10 mouse cellular contexts compared by ENCODE assay signal in the genomic region with DNA sequence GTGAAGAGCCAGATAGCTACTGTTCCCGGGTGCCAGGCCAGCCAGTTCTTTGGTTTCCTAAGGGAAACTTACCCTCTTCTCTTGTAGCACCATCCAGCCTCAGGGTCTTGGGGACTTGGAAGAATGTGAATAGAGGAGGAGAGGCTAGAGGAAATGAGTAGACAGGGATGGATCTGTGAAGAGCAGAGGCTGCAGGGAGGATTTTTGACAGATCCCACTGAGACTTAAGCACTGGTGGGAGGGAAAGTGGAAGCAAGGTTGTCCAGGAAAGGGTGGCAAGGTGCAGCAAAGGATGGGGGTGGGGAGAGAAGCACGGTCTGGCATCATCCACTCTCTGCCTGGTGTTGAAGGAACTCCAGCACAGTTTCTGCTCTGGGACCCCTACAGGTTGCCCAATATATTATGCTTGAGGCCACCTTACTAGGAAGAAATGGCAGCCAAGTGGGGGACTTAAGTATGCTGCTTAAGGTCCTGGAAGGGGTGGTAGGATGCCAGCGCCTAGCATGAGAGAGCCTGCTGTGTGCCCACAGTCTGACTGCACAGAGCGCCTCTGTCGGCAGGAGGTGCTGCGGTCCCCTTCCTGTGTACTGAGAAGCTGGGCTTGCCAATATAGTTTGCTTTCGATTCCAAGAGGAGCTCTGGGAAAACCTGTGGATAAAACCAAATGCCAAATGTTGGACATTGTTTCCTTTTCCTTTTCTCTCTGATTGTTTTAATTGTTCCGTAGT. TPM values are rescaled to one million over a fixed set of nuclear protein-coding genes. Genes with fewer than 3 reads are reported as not detected.
DNase-seq lines count a peak whose midpoint lies in the region; ATAC-seq lines count a peak whose summit lies in the region.
"Had no signal": no experiment of that assay in that cellular context is flagged by ENCODE, and none has a peak within 500 bp of the region (broad histone marks: within the 10 kb centered on the region; RNA-seq: fewer than 3 reads in every experiment).

No protein-coding gene starts in this region.

- no peak overlapping the region for H3K9ac ChIP-seq in neural tube, embryonic 12.5 days
- H3K9ac ChIP-seq: limb, embryonic 13.5 days had no signal

- peaks cover 5% of the 10 kb centered on the region for H3K4me1 ChIP-seq in neural tube, embryonic 12.5 days
- peaks cover 3% of the 10 kb centered on the region; the same call in 1 of the 2 replicates for H3K4me1 ChIP-seq in embryonic facial prominence, embryonic 10.5 days
- H3K4me1 ChIP-seq: limb, embryonic 13.5 days had no signal

- no peak overlapping the region for H3K4me2 ChIP-seq in neural tube, embryonic 12.5 days (replicated peaks)
- H3K4me2 ChIP-seq: limb, embryonic 13.5 days had no signal

- intact Hi-C loops in gastrocnemius, postnatal 14 days (cut with DNase I; ENCODE audit: low total_unique reads) = no loop called here

- no peak overlapping the region for H3K27ac ChIP-seq in neural tube, embryonic 12.5 days
- H3K27ac ChIP-seq in embryonic facial prominence, embryonic 10.5 days (replicated peaks) = no peak overlapping the region
- H3K27ac ChIP-seq: limb, embryonic 13.5 days had no signal

- H3K27me3 ChIP-seq in neural tube, embryonic 12.5 days (replicated peaks) = no peaks in the 10 kb centered on the region
- H3K27me3 ChIP-seq in embryonic facial prominence, embryonic 10.5 days (replicated peaks; ENCODE audit: low read depth, poor library complexity, severe bottlenecking) = no peaks in the 10 kb centered on the region
- H3K27me3 ChIP-seq: limb, embryonic 13.5 days had no signal

- H3K4me3 ChIP-seq in neural tube, embryonic 12.5 days = no peak overlapping the region
- no peak overlapping the region for H3K4me3 ChIP-seq in embryonic facial prominence, embryonic 10.5 days
- H3K4me3 ChIP-seq: limb, embryonic 13.5 days had no signal

- ATAC-seq in neural tube, embryonic 12.5 days (ENCODE audit: low FRiP score, low read depth) = peak; percentile 41; the same call in 1 of the 2 replicates
- ATAC-seq in monocyte, adult 5-6 weeks (replicated peaks; ENCODE audit: insufficient number of reproducible peaks, low FRiP score, low TSS enrichment, poor library complexity, severe bottlenecking) = no peak

- H3K36me3 ChIP-seq in neural tube, embryonic 12.5 days = peaks cover 42% of the 10 kb centered on the region
- H3K36me3 ChIP-seq in embryonic facial prominence, embryonic 10.5 days (replicated peaks) = peaks cover 86% of the 10 kb centered on the region

- no peaks in the 10 kb centered on the region for H3K9me3 ChIP-seq in neural tube, embryonic 12.5 days
- no peaks in the 10 kb centered on the region for H3K9me3 ChIP-seq in embryonic facial prominence, embryonic 10.5 days
- H3K9me3 ChIP-seq: limb, embryonic 13.5 days had no signal

- peak; percentile 44 for DNase-seq in gastrocnemius, adult 18-20 months (ENCODE audit: low spot score)
- no peak for DNase-seq in gastrocnemius, postnatal 25 days
- no peak for DNase-seq in neural tube, embryonic 10.5 days (ENCODE audit: extremely low spot score, low spot score)
- DNase-seq in gastrocnemius, postnatal 14 days = peak; percentile 52
- peak; percentile 42 for DNase-seq in right cerebral cortex, postnatal 14 days
- no peak for DNase-seq in embryonic facial prominence, embryonic 10.5 days (ENCODE audit: low spot score)
- DNase-seq: thymus, adult 18-20 months had no signal

- 83% methylated on average over 8 of the region's 8 CpGs for WGBS in neural tube, embryonic 12.5 days
- 90% methylated on average over 8 of the region's 8 CpGs for WGBS in embryonic facial prominence, embryonic 10.5 days

RNA-seq across cellular contexts. Expression of gene Rapsn, which starts 17.2 kb away (rescaled TPM):
- total RNA-seq in gastrocnemius, adult 18-20 months (2021) = 10 to 100 TPM; 27.4 to 28.9 TPM
- total RNA-seq in gastrocnemius, postnatal 25 days (2021) = 10 to 100 TPM; 23.1 to 26.0 TPM
- 3.5 and 4.7 TPM in 2 replicates for polyA plus RNA-seq in neural tube, embryonic 12.5 days (2016; fragmentation: Nextera tagmentation; extraction: Ambion mirVana)
- total RNA-seq in gastrocnemius, postnatal 14 days (2021) = 10 to 100 TPM; 22.4 to 23.0 TPM
- 1.2 and 1.9 TPM in 2 replicates for polyA plus RNA-seq in embryonic facial prominence, embryonic 10.5 days (2016; fragmentation: Nextera tagmentation; extraction: Ambion mirVana)
- 4.3 TPM in 1 of 3 replicates, not detected in the others for total RNA-seq in monocyte, adult 5-6 weeks (2017)

RNA-seq across cellular contexts. Expression of gene Psmc3, which starts 35.6 kb away (rescaled TPM):
- 100 to 1,000 TPM; 249 to 273 TPM for total RNA-seq in gastrocnemius, adult 18-20 months (2021)
- 100 to 1,000 TPM; 223 to 225 TPM for total RNA-seq in gastrocnemius, postnatal 25 days (2021)
- polyA plus RNA-seq in neural tube, embryonic 12.5 days (2016; fragmentation: Nextera tagmentation; extraction: Ambion mirVana) = 281 and 296 TPM in 2 replicates
- total RNA-seq in gastrocnemius, postnatal 14 days (2021) = 100 to 1,000 TPM; 279 to 288 TPM
- 371 and 378 TPM in 2 replicates for polyA plus RNA-seq in embryonic facial prominence, embryonic 10.5 days (2016; fragmentation: Nextera tagmentation; extraction: Ambion mirVana)
- 235 to 255 TPM (median 248 TPM) in 3 replicates for total RNA-seq in monocyte, adult 5-6 weeks (2017)

RNA-seq across cellular contexts. Expression of gene Slc39a13, which starts 52.0 kb away (rescaled TPM):
- 10 to 100 TPM; 16.9 to 19.9 TPM for total RNA-seq in gastrocnemius, adult 18-20 months (2021)
- total RNA-seq in gastrocnemius, postnatal 25 days (2021) = 10 to 100 TPM; 21.8 to 22.5 TPM
- polyA plus RNA-seq in neural tube, embryonic 12.5 days (2016; fragmentation: Nextera tagmentation; extraction: Ambion mirVana) = 30.0 and 30.9 TPM in 2 replicates
- 10 to 100 TPM; 21.7 to 25.9 TPM for total RNA-seq in gastrocnemius, postnatal 14 days (2021)
- polyA plus RNA-seq in embryonic facial prominence, embryonic 10.5 days (2016; fragmentation: Nextera tagmentation; extraction: Ambion mirVana) = 20.3 and 24.2 TPM in 2 replicates
- total RNA-seq in monocyte, adult 5-6 weeks (2017) = 15.6 to 33.3 TPM (median 26.7 TPM) in 3 replicates

Comparison
In these comparisons a context has a peak if more than half of its experiments do, and no peak if none do; other contexts are left out.
1. DNase-seq: peak in gastrocnemius, adult 18-20 months (single experiment), gastrocnemius, postnatal 14 days (single experiment) and right cerebral cortex, postnatal 14 days (single experiment); none in gastrocnemius, postnatal 25 days (single experiment), neural tube, embryonic 10.5 days (single experiment) and embryonic facial prominence, embryonic 10.5 days (single experiment).